Comparison of ENCODE assay signal across 8 mouse cellular contexts in the genomic region with DNA sequence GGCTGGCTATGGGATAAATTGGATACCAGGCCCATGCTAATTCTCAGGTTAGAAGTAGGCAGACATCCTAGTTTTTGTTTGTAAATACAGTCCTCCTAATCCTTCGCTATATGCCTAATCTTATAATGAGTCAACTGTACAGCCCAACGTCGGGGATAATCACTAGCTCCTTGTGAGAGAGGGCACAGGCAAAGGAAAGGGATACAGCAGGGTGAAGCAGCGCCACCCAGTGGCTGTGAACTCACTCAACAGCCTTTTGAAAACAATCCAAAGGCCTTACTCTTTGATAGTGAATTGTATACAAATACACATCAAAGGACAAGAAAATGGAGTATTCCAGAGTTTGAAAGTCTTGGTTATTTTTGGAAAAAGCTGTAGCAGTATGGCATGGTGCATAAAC. TPM values are rescaled to one million over a fixed set of nuclear protein-coding genes. Genes with fewer than 3 reads are reported as not detected.
DNase-seq lines count a peak whose midpoint lies in the region; ATAC-seq and TF ChIP-seq lines count a peak whose summit lies in the region.

No protein-coding gene starts in this region.

- no peak overlapping the region for H3K4me2 ChIP-seq in forebrain, embryonic 11.5 days (ENCODE audit: low read depth, low read length, severe bottlenecking)
- no peak overlapping the region for H3K4me2 ChIP-seq in hindbrain, postnatal 0 days (ENCODE audit: low read depth, low read length)

- peaks cover 4% of the 10 kb centered on the region; the same call in 1 of the 2 replicates for H3K36me3 ChIP-seq in forebrain, embryonic 11.5 days (ENCODE audit: control insufficient read depth, insufficient read depth, low read length)
- H3K36me3 ChIP-seq in forebrain, embryonic 10.5 days (replicated peaks), result peaks cover 74% of the 10 kb centered on the region
- peaks cover 13% of the 10 kb centered on the region; the same call in 1 of the 2 replicates for H3K36me3 ChIP-seq in hindbrain, postnatal 0 days (ENCODE audit: insufficient read depth, low read length)

- no peak overlapping the region for H3K27ac ChIP-seq in forebrain, embryonic 11.5 days (ENCODE audit: low read depth, low read length)
- H3K27ac ChIP-seq in forebrain, embryonic 10.5 days, result no peak overlapping the region
- no peak overlapping the region for H3K27ac ChIP-seq in hindbrain, postnatal 0 days

- TF ChIP-seq CTCF in hindbrain, postnatal 0 days (IDR thresholded peaks at IDR 0.05; ENCODE audit: low read depth), result peak; percentile 83

- no peak for ATAC-seq in forebrain, embryonic 11.5 days (replicated peaks; ENCODE audit: low FRiP score)
- ATAC-seq in common myeloid progenitor, adult 5-6 weeks (replicated peaks; ENCODE audit: low read depth, poor library complexity, severe bottlenecking), result peak; percentile 69
- ATAC-seq in hindbrain, postnatal 0 days, result peak; percentile 70

- no peak overlapping the region for H3K4me3 ChIP-seq in forebrain, embryonic 11.5 days (ENCODE audit: low read depth, low read length)
- H3K4me3 ChIP-seq in forebrain, embryonic 10.5 days, result no peak overlapping the region
- H3K4me3 ChIP-seq in hindbrain, postnatal 0 days (ENCODE audit: low read length), result no peak overlapping the region

- 61% methylated on average over 4 of the region's 4 CpGs for WGBS in forebrain, embryonic 11.5 days
- 67% methylated on average over 4 of the region's 4 CpGs for WGBS in forebrain, embryonic 10.5 days
- WGBS in hindbrain, postnatal 0 days, result 30% methylated on average over 4 of the region's 4 CpGs

- no peaks in the 10 kb centered on the region for H3K9me3 ChIP-seq in forebrain, embryonic 11.5 days (ENCODE audit: control insufficient read depth, low read length)
- no peaks in the 10 kb centered on the region for H3K9me3 ChIP-seq in forebrain, embryonic 10.5 days
- H3K9me3 ChIP-seq in hindbrain, postnatal 0 days (ENCODE audit: low read length), result no peaks in the 10 kb centered on the region

- no peak overlapping the region for H3K9ac ChIP-seq in forebrain, embryonic 11.5 days (ENCODE audit: low read length)
- no peak overlapping the region for H3K9ac ChIP-seq in hindbrain, postnatal 0 days (replicated peaks; ENCODE audit: low read length)

- no peaks in the 10 kb centered on the region for H3K4me1 ChIP-seq in forebrain, embryonic 11.5 days (replicated peaks; ENCODE audit: control insufficient read depth, insufficient read depth, low read length)
- H3K4me1 ChIP-seq in forebrain, embryonic 10.5 days, result no peaks in the 10 kb centered on the region
- no peaks in the 10 kb centered on the region for H3K4me1 ChIP-seq in hindbrain, postnatal 0 days (ENCODE audit: insufficient read depth, low read length)

- H3K27me3 ChIP-seq in forebrain, embryonic 11.5 days (ENCODE audit: control insufficient read depth, insufficient read depth, low read length), result no peaks in the 10 kb centered on the region
- no peaks in the 10 kb centered on the region for H3K27me3 ChIP-seq in forebrain, embryonic 10.5 days (ENCODE audit: poor library complexity, severe bottlenecking)
- no peaks in the 10 kb centered on the region for H3K27me3 ChIP-seq in hindbrain, postnatal 0 days (ENCODE audit: insufficient read depth, low read length)

- DNase-seq in forebrain, embryonic 11.5 days (ENCODE audit: low spot score), result peak; percentile 66
- DNase-seq in forebrain, embryonic 10.5 days (ENCODE audit: extremely low spot score, low spot score), result no peak
- DNase-seq in thymus, postnatal 4 days, result peak; percentile 50
- no peak for DNase-seq in thymus, postnatal 0 days (ENCODE audit: low spot score)
- DNase-seq in hindbrain, postnatal 0 days (ENCODE audit: low spot score), result peak; percentile 75
- DNase-seq in left cerebral cortex, postnatal 4 days, result peak; percentile 54
- peak; percentile 59 to 65 for DNase-seq in right cerebral cortex, postnatal 10 days (ENCODE audit: low spot score in 2 of 2)

- intact Hi-C loops in left cerebral cortex, postnatal 4 days (cut with DNase I), result loop anchor here (5.0 kb wide), 1 partner anchor 146 kb away; no protein-coding TSS in a partner anchor

RNA-seq across cellular contexts. Expression of gene Yae1d1, which starts 10.0 kb away (rescaled TPM):
- polyA plus RNA-seq in forebrain, embryonic 11.5 days (2014; fragmentation: Nextera tagmentation; extraction: Ambion mirVana), result 90.4 and 94.8 TPM in 2 replicates
- 98.8 and 99.4 TPM in 2 replicates for polyA plus RNA-seq in forebrain, embryonic 10.5 days (2016; fragmentation: Nextera tagmentation; extraction: Ambion mirVana)
- 55.3 and 57.6 TPM in 2 replicates for polyA plus RNA-seq in thymus, postnatal 0 days (2015; fragmentation: Nextera tagmentation; extraction: Ambion mirVana)
- 21.7 and 24.3 TPM in 2 replicates for total RNA-seq in common myeloid progenitor, adult 5-6 weeks (2017)
- total RNA-seq in hindbrain, postnatal 0 days (2014; rRNA removed), result 12.1 and 22.6 TPM in 2 replicates
- polyA plus RNA-seq in hindbrain, postnatal 0 days (2015; fragmentation: Nextera tagmentation; extraction: Ambion mirVana), result 68.3 and 71.6 TPM in 2 replicates
- 10 to 100 TPM; 28.9 to 32.7 TPM for total RNA-seq in left cerebral cortex, postnatal 4 days (2021)

RNA-seq across cellular contexts. Expression of gene Rala, which starts 39.2 kb away (rescaled TPM):
- polyA plus RNA-seq in forebrain, embryonic 11.5 days (2014; fragmentation: Nextera tagmentation; extraction: Ambion mirVana), result 124 and 129 TPM in 2 replicates
- polyA plus RNA-seq in forebrain, embryonic 10.5 days (2016; fragmentation: Nextera tagmentation; extraction: Ambion mirVana), result 101 and 103 TPM in 2 replicates
- polyA plus RNA-seq in thymus, postnatal 0 days (2015; fragmentation: Nextera tagmentation; extraction: Ambion mirVana), result 84.1 and 85.6 TPM in 2 replicates
- 26.9 and 30.8 TPM in 2 replicates for total RNA-seq in common myeloid progenitor, adult 5-6 weeks (2017)
- total RNA-seq in hindbrain, postnatal 0 days (2014; rRNA removed), result 68.5 and 75.7 TPM in 2 replicates
- 226 and 229 TPM in 2 replicates for polyA plus RNA-seq in hindbrain, postnatal 0 days (2015; fragmentation: Nextera tagmentation; extraction: Ambion mirVana)
- 100 to 1,000 TPM; 183 to 187 TPM for total RNA-seq in left cerebral cortex, postnatal 4 days (2021)

Comparison
In these comparisons a context has a peak if more than half of its experiments do, and no peak if none do; other contexts are left out.
1. DNase-seq: peak in forebrain, embryonic 11.5 days (single experiment), thymus, postnatal 4 days (single experiment), hindbrain, postnatal 0 days (single experiment), left cerebral cortex, postnatal 4 days (single experiment) and right cerebral cortex, postnatal 10 days (2 of 2); none in forebrain, embryonic 10.5 days (single experiment) and thymus, postnatal 0 days (single experiment).